Mouse (Mus musculus): ENCODE results near the gene Dynlt1a. TPM values are rescaled to one million over a fixed set of nuclear protein-coding genes. Genes with fewer than 3 reads are reported as not detected.
"Not testable (repeated sequence)": the region's sequence is repeated elsewhere in the genome, so short reads cannot be mapped to it uniquely, and the experiment has no call there.

Gene Dynlt1a
- total RNA-seq, 2 experiments from 2014 or later, result 12.8 to 13.2 TPM

- DNase-seq (ENCODE audit: low spot score in 2 of 2); intact Hi-C loops (cut with DNase I): not testable (repeated sequence)
Observed at GRCm38 (mm10) chr17:6297060-6297795, 20.1 kb downstream of the Dynlt1a start.

- intact Hi-C loops (cut with DNase I), result not testable (repeated sequence)
Observed at GRCm38 (mm10) chr17:6293882-6294281, 23.4 kb downstream of the Dynlt1a start.

GRCm38 (mm10) chr17:6289045-6289444, 28.3 kb downstream of the Dynlt1a start:
- DNase-seq (ENCODE audit: low spot score in 2 of 2); intact Hi-C loops (cut with DNase I): not testable (repeated sequence)

More at GRCm38 (mm10) chr17:6293882-6294281, 23.4 kb downstream of the Dynlt1a start:
- DNase-seq (ENCODE audit: low spot score in 2 of 2), result not testable (repeated sequence)

- intact Hi-C loops (cut with DNase I); DNase-seq (ENCODE audit: low spot score in 2 of 2): not testable (repeated sequence)
Observed at GRCm38 (mm10) chr17:6286169-6286568, 31.1 kb downstream of the Dynlt1a start.

DNA sequence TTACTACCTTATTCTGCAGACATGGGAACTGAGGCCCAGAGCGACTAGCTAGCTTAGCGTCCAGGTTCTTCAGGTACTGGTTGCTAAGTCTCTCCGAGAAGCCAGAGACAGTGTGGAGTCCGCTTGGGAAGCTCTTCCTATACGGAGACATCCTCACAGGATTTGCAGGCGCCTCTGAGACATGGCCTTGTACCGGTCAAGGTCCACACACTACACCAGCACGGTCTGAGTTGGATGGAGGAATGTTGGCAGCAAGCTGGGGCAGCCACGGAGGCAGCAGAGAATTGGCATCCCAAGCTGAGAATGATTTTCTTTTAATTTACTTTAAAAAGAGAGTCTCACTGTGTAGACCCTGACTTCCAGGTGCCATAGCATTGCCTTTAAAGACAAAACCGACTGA, 34.2 kb downstream of the Dynlt1a start:
- intact Hi-C loops (cut with DNase I); DNase-seq (ENCODE audit: low spot score in 2 of 2): not testable (repeated sequence)

GRCm38 (mm10) chr17:6280513-6280912, 36.8 kb downstream of the Dynlt1a start:
- DNase-seq (ENCODE audit: low spot score in 2 of 2); intact Hi-C loops (cut with DNase I): not testable (repeated sequence)

GRCm38 (mm10) chr17:6279772-6280171, 37.5 kb downstream of the Dynlt1a start:
- intact Hi-C loops (cut with DNase I), result not testable (repeated sequence)
- peak; percentile 18 to 37 for DNase-seq (ENCODE audit: low spot score in 2 of 2)

DNA sequence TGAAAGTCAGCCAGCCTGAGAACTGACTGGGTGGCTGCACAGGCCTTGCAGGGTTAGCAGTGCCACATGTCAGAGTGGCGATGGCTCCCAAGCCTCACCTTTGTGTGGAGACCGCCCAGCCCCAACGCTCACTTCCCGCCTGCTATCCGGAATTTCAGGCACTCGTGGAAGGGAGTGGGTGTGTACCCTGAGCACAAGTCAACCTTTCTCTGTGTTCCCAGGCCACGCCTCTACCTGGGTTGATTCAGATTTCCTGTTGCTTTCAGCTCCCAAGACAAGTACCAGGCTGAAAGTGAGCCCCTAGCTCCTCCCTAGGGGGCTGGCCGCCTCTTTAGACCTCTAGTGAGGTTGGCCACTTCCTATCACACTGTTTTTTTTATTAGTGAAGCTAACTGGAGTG, 38.1 kb downstream of the Dynlt1a start:
- DNase-seq (ENCODE audit: low spot score in 2 of 2); intact Hi-C loops (cut with DNase I): not testable (repeated sequence)

DNA sequence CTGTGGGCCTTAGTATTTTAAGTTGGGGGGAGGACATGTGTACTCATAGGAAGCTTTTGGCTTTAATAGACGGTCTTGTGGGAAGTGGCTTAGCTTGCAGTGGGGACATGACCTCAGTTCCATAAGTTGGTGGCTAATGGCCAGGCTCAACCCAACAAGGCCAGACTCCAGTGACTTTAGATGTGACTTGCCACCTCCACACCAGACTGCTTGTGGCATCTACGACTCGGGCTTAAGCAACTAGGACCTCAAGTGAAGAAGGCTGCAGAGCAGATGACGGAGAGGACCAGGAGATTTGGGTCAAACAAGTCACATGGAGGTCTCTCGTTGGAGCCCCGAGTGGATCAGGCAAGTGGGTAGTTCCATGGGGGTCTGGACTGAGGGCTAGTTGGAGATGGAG, 42.6 kb downstream of the Dynlt1a start:
- DNase-seq (ENCODE audit: low spot score in 2 of 2); intact Hi-C loops (cut with DNase I): not testable (repeated sequence)

- DNase-seq (ENCODE audit: low spot score in 2 of 2); intact Hi-C loops (cut with DNase I): not testable (repeated sequence)
Observed at GRCm38 (mm10) chr17:6271970-6272369, 45.3 kb downstream of the Dynlt1a start.

GRCm38 (mm10) chr17:6270840-6271239, 46.5 kb downstream of the Dynlt1a start:
- DNase-seq (ENCODE audit: low spot score in 2 of 2); intact Hi-C loops (cut with DNase I): not testable (repeated sequence)

- peak; percentile 14 to 38 for DNase-seq (ENCODE audit: low spot score in 2 of 2)
- intact Hi-C loops (cut with DNase I), result not testable (repeated sequence)
Observed at GRCm38 (mm10) chr17:6269876-6270831, 47.1 kb downstream of the Dynlt1a start.

DNA sequence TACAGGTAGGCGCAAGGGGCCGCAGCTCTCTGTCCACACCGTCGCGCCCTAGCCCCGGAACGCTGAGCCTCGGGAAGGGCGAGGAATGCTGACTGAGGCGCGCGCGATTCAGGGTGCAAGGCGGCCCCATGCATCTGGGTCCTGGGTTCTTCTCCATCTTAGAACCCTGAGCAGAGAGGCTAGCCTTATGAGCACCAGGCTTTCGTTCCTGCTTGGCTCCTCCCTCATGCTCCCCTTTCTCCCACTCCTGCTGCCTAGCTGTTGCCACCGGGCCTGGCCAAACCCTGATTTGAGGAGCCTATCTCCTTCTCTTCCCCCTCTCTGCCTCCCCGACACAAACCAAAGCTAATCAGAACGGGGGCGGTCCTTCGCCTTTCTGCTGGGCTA, 60.2 kb downstream of the Dynlt1a start:
- intact Hi-C loops (cut with DNase I), result not testable (repeated sequence)
- DNase-seq (ENCODE audit: low spot score in 2 of 2), result peak; percentile 84 to 86

DNA sequence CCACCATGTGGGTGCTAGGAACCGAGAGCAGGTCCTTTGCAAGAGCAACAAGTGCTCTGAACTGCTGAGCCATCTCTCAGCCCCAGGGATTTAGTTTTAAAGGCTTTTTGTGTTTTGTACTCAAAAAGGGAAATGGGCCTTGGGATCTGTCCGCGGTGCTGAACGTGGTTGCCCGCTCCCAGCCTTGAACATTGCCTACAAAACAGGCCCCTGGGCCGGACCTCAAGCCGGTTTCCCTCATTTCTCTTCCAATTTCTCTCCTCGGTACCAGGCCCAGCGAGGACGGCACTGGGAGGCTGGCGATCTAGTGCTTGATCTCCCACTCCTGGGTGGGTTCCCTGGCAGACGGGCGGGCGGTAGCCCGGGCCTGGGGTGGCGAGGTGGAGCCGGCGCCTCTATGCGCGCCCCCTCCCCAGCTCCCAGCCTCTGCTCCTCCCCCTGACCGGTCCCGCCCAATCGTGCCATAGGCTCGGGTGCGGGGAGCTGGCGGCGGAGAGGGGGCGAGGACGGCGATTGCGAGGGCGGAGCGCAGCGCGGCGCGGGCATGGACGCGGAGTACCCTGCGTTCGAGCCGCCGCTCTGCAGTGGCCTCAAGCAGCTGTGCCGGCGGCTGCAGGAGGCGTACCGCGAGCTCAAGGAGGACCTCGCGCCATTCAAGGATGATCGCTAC, 60.8 kb downstream of the Dynlt1a start, which contains the start of gene Tmem181a:
Gene Tmem181a (plus strand): TSS at position 461 of the 670 bp plus-strand sequence.
- DNase-seq (ENCODE audit: low spot score in 2 of 2); intact Hi-C loops (cut with DNase I): not testable (repeated sequence)

Other genes with a start within 250 kb of the Dynlt1a start
- gene Serac1, start 237.8 kb downstream of the Dynlt1a start, total RNA-seq (2021), result 10 to 100 TPM; 17.1 to 18.7 TPM
- gene Gtf2h5, start 237.7 kb downstream of the Dynlt1a start, total RNA-seq (2021), result 100 to 1,000 TPM; 117 to 120 TPM
- gene Tulp4, start 211.1 kb downstream of the Dynlt1a start, total RNA-seq (2021), result 100 to 1,000 TPM; 263 to 279 TPM
- 10 to 100 TPM; 70.0 to 71.7 TPM for gene Tmem181a, start 60.6 kb downstream of the Dynlt1a start, total RNA-seq (2021)
- 10 to 100 TPM; 59.2 to 67.9 TPM for gene Dynlt1b, start 112.6 kb upstream of the Dynlt1a start, total RNA-seq (2021)